Mouse (Mus musculus) limb, embryonic 14.5 days (tissue): ENCODE measurements around the gene Pakap. TPM values are rescaled to one million over a fixed set of nuclear protein-coding genes. Genes with fewer than 3 reads are reported as not detected.

Experiments used
- ATAC-seq: fragments of 200-750 bp; cut with Nextera tagmentation; 2 replicates; pipeline ENCODE4 v1.8.0; 2017; ENCODE audit warnings: low read depth, moderate number of reproducible peaks, moderate TSS enrichment; ENCODE audit not compliant: low FRiP score
- DNase-seq: peaks from one replicate; pipeline ENCODE4 v3.0.0-alpha.2; 2015; ENCODE audit warnings: low spot score
- H3K27ac ChIP-seq: fragments of 300-500 bp; sonication (generic); replicated peaks from 2 replicates; pipeline ENCODE4 v1.5.1; 2014; ENCODE audit warnings: low read depth, mild to moderate bottlenecking, low read length, moderate library complexity, mixed read lengths
- H3K27me3 ChIP-seq: fragments of 300-500 bp; sonication (generic); 2 replicates; pipeline ENCODE4 v1.6.1; 2014; ENCODE audit warnings: low read length, mixed read lengths; ENCODE audit not compliant: control insufficient read depth, insufficient read depth
- H3K36me3 ChIP-seq: fragments of 300-500 bp; sonication (generic); 2 replicates; pipeline ENCODE4 v1.6.1; 2014; ENCODE audit warnings: mild to moderate bottlenecking, low read length, moderate library complexity, mixed read lengths; ENCODE audit not compliant: control insufficient read depth, insufficient read depth
- H3K4me1 ChIP-seq: fragments of 300-500 bp; sonication (generic); 2 replicates; pipeline ENCODE4 v1.6.1; 2014; ENCODE audit warnings: antibody characterized with exemption, low read length, mixed read lengths; ENCODE audit not compliant: control insufficient read depth, insufficient read depth
- H3K4me2 ChIP-seq: fragments of 300-500 bp; sonication (generic); replicated peaks from 2 replicates; pipeline ENCODE4 v1.6.1; 2014; ENCODE audit warnings: low read depth, mild to moderate bottlenecking, low read length, moderate library complexity; ENCODE audit not compliant: severe bottlenecking
- H3K4me3 ChIP-seq: fragments of 300-500 bp; sonication (generic); replicated peaks from 2 replicates; pipeline ENCODE4 v1.5.1; 2014; ENCODE audit warnings: low read length
- H3K9ac ChIP-seq: fragments of 300-500 bp; sonication (generic); 2 replicates; pipeline ENCODE4 v1.6.1; 2014; ENCODE audit warnings: mild to moderate bottlenecking, low read depth, low read length, moderate library complexity; ENCODE audit not compliant: severe bottlenecking
- H3K9me3 ChIP-seq: fragments of 300-500 bp; sonication (generic); 2 replicates; pipeline ENCODE4 v1.6.1; 2016; ENCODE audit warnings: low read length; ENCODE audit not compliant: control insufficient read depth
- POLR2A ChIP-seq: fragments of 200-500 bp; IDR thresholded peaks from 2 replicates; pipeline ENCODE4 v1.8.0; 2012; ENCODE audit warnings: inconsistent platforms, mild to moderate bottlenecking, moderate library complexity, borderline replicate concordance; ENCODE audit not compliant: insufficient read depth, insufficient read length; ENCODE audit errors: extremely low read depth
- WGBS: fragments of 180-500 bp; shearing (Covaris S2); extraction: QIAGEN DNeasy Blood & Tissue Kit; methylation state at CpG from one replicate; pipeline ENCODE4 v1.1.7; 2014; 5-methylcytosine and 5-hydroxymethylcytosine counted together
- polyA plus RNA-seq, 2 experiments: library from polyadenylated mRNA; depleted of rRNA in 1 of 2; stranded (reverse) in 1 of 2; unstranded in 1 of 2; fragments of >200 nt; fragmentation: Nextera tagmentation in 1 of 2; extraction: Ambion mirVana in 1 of 2; gene quantifications; 2 replicates each; pipeline versions ENCODE4 v1.2.1 to v1.2.3; 2012 to 2014

Gene Pakap
- polyA plus RNA-seq, 2 experiments, result 6.4 to 26.9 TPM

DNA sequence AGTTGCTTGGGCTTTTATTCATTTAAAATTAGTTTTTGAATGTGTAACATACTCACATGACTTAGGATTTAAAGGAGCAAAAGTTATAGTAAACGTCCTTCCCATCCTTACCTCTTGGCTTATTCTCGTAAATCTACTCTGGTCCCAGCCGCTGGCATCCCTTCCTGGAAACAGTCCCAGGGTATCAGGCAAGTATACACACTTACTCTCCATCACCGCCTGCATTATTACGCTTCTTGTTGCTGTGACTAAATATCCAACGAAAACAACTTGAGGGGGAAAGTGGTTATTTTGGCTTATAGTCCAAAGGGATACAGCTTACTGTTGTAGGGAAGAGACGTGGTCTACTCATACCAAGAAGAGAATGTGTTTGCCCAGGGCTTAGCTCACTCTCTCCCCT lies 20.2 kb upstream of the Pakap start:
- no peak overlapping the region for H3K4me2 ChIP-seq
- H3K4me1 ChIP-seq, result peaks cover 23% of the 10 kb centered on the region
- no peak overlapping the region for H3K9ac ChIP-seq
- no peak overlapping the region for H3K27ac ChIP-seq
- H3K9me3 ChIP-seq, result no peaks in the 10 kb centered on the region
- whole genome bisulfite sequencing, result 57% methylated on average over 7 of the region's 7 CpGs
- DNase-seq (no peak), ATAC-seq (no peak)
- H3K27me3 ChIP-seq, result no peaks in the 10 kb centered on the region
- no peaks in the 10 kb centered on the region for H3K36me3 ChIP-seq
- H3K4me3 ChIP-seq, result no peak overlapping the region
- TF ChIP-seq POLR2A, result no peak

DNA sequence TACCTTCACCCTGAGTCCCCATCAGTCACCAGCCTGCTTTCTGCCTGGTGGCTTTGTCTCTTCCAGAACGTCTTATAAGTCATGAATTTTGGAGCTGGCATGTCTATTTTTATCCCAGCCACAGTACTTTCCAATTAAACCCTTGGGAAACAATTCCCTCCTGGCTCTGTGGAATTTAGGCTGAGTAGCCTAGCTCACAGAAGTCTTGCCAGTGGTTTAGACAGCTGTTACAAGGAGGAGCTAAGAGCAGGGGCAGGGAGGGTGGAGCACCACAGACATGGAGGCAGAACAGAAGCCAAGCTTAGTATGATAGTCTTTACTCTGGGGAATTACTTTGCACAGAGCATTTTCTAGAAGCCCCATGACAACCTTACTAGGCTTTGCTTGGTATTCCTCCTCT lies 17.8 kb upstream of the Pakap start:
- Histone ChIP-seq H3K36me3 (no peaks in the 10 kb centered on the region), H3K9ac (no peak overlapping the region), H3K27ac (no peak overlapping the region), H3K4me1 (peaks cover 19% of the 10 kb centered on the region), H3K4me3 (no peak overlapping the region), H3K9me3 (no peaks in the 10 kb centered on the region), H3K27me3 (no peaks in the 10 kb centered on the region), H3K4me2 (no peak overlapping the region)
- TF ChIP-seq POLR2A, result no peak
- 3% methylated on average over 1 of the region's 1 CpGs for WGBS
- ATAC-seq, result no peak
- no peak for DNase-seq

DNA sequence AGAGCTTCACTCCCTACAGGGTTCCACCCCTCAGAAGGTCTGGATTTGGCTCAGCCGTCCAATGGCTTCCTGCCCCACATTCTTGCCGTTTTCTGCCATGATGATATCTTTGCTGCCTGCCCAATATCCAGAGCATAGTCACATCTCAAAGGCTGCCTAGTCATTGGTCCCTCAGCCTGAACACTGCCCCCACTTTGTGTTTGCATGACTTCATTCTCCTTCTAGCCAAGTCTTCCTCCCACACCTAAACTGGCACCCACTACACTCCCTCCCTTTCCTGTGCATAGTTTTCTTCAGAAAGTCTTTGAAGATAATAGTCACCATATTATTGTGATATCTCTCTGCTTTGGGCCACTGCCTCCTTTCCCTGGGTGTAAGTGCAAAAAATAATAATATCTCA lies 10.9 kb upstream of the Pakap start:
- Histone ChIP-seq H3K4me1 (peaks cover 50% of the 10 kb centered on the region), H3K9me3 (no peaks in the 10 kb centered on the region), H3K4me3 (no peak overlapping the region), H3K4me2 (no peak overlapping the region), H3K36me3 (no peaks in the 10 kb centered on the region), H3K27ac (no peak overlapping the region), H3K9ac (no peak overlapping the region; the same call in 1 of the 2 replicates), H3K27me3 (no peaks in the 10 kb centered on the region)
- ATAC-seq, result no peak
- no peak for DNase-seq
- 79% methylated on average over 2 of the region's 2 CpGs for WGBS
- TF ChIP-seq POLR2A, result no peak

- no peak overlapping the region for H3K9ac ChIP-seq
- H3K4me1 ChIP-seq, result peaks cover 50% of the 10 kb centered on the region
- 88% methylated on average over 1 of the region's 1 CpGs for WGBS
- TF ChIP-seq POLR2A, result no peak
- no peak overlapping the region for H3K4me3 ChIP-seq
- no peaks in the 10 kb centered on the region for H3K9me3 ChIP-seq
- no peaks in the 10 kb centered on the region for H3K36me3 ChIP-seq
- no peaks in the 10 kb centered on the region for H3K27me3 ChIP-seq
- no peak overlapping the region for H3K4me2 ChIP-seq
- ATAC-seq, result no peak
- no peak for DNase-seq
- H3K27ac ChIP-seq, result no peak overlapping the region
Observed at GRCm38 (mm10) chr4:57559438-57559837, 8.5 kb upstream of the Pakap start.

DNA sequence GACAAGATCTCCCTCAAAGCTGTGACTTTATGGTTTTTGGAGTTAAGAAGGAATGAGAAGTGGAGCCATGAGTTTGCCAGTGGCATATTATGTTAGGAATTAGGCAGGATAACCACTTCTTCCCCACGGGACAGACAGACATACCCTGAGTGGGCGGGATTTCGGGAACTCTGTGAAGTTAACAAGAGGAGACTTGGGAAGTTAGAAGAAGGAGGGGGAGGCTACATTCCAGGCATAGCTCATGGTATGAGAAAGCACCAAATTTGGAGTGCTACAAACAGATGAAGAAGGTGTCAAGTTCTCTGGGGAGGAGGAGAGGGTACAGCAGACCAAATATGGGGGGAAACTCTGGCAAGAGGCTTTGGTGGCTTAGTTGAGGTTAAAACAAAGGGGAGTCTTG lies 8.0 kb upstream of the Pakap start:
- H3K36me3 ChIP-seq, result no peaks in the 10 kb centered on the region
- H3K27me3 ChIP-seq, result no peaks in the 10 kb centered on the region
- no peak overlapping the region for H3K27ac ChIP-seq
- TF ChIP-seq POLR2A, result no peak
- no peak overlapping the region for H3K4me3 ChIP-seq
- ATAC-seq (peak; percentile 79), DNase-seq (peak; percentile 51)
- no peak overlapping the region for H3K9ac ChIP-seq
- H3K4me2 ChIP-seq, result no peak overlapping the region
- WGBS, result 44% methylated on average over 3 of the region's 3 CpGs
- H3K4me1 ChIP-seq, result peaks cover 45% of the 10 kb centered on the region
- no peaks in the 10 kb centered on the region for H3K9me3 ChIP-seq

DNA sequence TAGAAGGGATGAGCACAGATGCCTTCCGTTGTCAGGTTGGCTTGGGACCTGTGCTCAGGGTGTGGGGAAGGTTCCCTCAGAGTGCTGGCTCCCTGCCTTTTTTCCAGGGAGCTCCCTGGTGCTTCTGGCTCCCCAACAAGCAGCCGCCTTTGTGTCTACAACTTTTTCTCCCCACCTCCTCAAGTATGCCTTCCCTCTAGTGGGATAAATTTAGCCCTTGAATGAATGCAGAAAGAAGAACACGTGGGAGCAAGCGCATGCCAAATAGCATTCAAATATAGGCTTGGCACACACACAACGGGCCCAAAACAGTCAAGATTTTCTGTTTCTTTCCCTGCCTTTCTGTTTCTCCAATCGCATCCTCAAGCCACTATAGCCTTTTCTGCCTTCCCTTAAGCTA lies 6.9 kb upstream of the Pakap start:
- no peak for ATAC-seq
- DNase-seq, result peak; percentile 72
- Histone ChIP-seq H3K36me3 (no peaks in the 10 kb centered on the region), H3K4me1 (peaks cover 38% of the 10 kb centered on the region), H3K27ac (peak overlapping the region; percentile 81), H3K9ac (no peak overlapping the region), H3K9me3 (no peaks in the 10 kb centered on the region), H3K4me2 (no peak overlapping the region), H3K4me3 (no peak overlapping the region), H3K27me3 (no peaks in the 10 kb centered on the region)
- 51% methylated on average over 6 of the region's 6 CpGs for WGBS
- TF ChIP-seq POLR2A, result no peak
